Comparison of ENCODE assay signal across 10 mouse cellular contexts in genomic region chr11:79116665-79117064, GRCm38 (mm10). TPM values are rescaled to one million over a fixed set of nuclear protein-coding genes. Genes with fewer than 3 reads are reported as not detected.
DNase-seq lines count a peak whose midpoint lies in the region; ATAC-seq and TF ChIP-seq lines count a peak whose summit lies in the region.
"Had no signal": no experiment of that assay in that cellular context is flagged by ENCODE, and none has a peak within 500 bp of the region (broad histone marks: within the 10 kb centered on the region; RNA-seq: fewer than 3 reads in every experiment).

No protein-coding gene starts in this region.

- peak; percentile 41 for DNase-seq in neural tube, embryonic 11.5 days (ENCODE audit: low spot score)
- no peak for DNase-seq in neural tube, embryonic 10.5 days (ENCODE audit: extremely low spot score, low spot score)
- peak; percentile 77 for DNase-seq in left cerebral cortex, postnatal 4 days
- DNase-seq in urinary bladder, postnatal 25 days (ENCODE audit: low spot score) = no peak
- DNase-seq in stomach, postnatal 0 days (ENCODE audit: low spot score) = no peak
- no peak for DNase-seq in lung, postnatal 36 days
- DNase-seq in ovary, adult 18-20 months (ENCODE audit: low spot score) = no peak
- DNase-seq: kidney, adult 9 months had no signal

- no peak for TF ChIP-seq CTCF in stomach, postnatal 0 days (IDR thresholded peaks at IDR 0.05; ENCODE audit: low read depth)

- no peaks in the 10 kb centered on the region for H3K27me3 ChIP-seq in neural tube, embryonic 11.5 days (ENCODE audit: control insufficient read depth, insufficient read depth, low read length)
- H3K27me3 ChIP-seq in forebrain, embryonic 13.5 days = no peaks in the 10 kb centered on the region
- H3K27me3 ChIP-seq in stomach, postnatal 0 days (ENCODE audit: control insufficient read depth, insufficient read depth, low read length) = no peaks in the 10 kb centered on the region
- H3K27me3 ChIP-seq: embryonic facial prominence, embryonic 13.5 days had no signal

- WGBS in neural tube, embryonic 11.5 days = 15% methylated on average over 9 of the region's 9 CpGs
- 12% methylated on average over 9 of the region's 9 CpGs for WGBS in forebrain, embryonic 13.5 days
- WGBS in stomach, postnatal 0 days = 47% methylated on average over 9 of the region's 9 CpGs

- H3K36me3 ChIP-seq in neural tube, embryonic 11.5 days (ENCODE audit: control insufficient read depth, insufficient read depth, low read length) = no peaks in the 10 kb centered on the region
- H3K36me3 ChIP-seq in forebrain, embryonic 13.5 days (ENCODE audit: poor library complexity, severe bottlenecking) = no peaks in the 10 kb centered on the region
- H3K36me3 ChIP-seq in stomach, postnatal 0 days (ENCODE audit: control insufficient read depth, insufficient read depth, low read length) = no peaks in the 10 kb centered on the region
- H3K36me3 ChIP-seq: embryonic facial prominence, embryonic 13.5 days had no signal

- intact Hi-C loops in left cerebral cortex, postnatal 4 days (cut with DNase I) = no loop called here

- no peak overlapping the region for H3K9ac ChIP-seq in neural tube, embryonic 11.5 days (ENCODE audit: low read length)
- 0 out of 2 replicates have a peak overlapping the region, but pooled peaks have one; percentile 16 for H3K9ac ChIP-seq in forebrain, embryonic 13.5 days
- no peak overlapping the region for H3K9ac ChIP-seq in stomach, postnatal 0 days (ENCODE audit: low read length)
- H3K9ac ChIP-seq: embryonic facial prominence, embryonic 13.5 days had no signal

- no peak overlapping the region for H3K4me3 ChIP-seq in neural tube, embryonic 11.5 days (ENCODE audit: low read depth, low read length)
- H3K4me3 ChIP-seq in forebrain, embryonic 13.5 days = no peak overlapping the region
- H3K4me3 ChIP-seq in stomach, postnatal 0 days (ENCODE audit: low read depth, low read length) = no peak overlapping the region
- H3K4me3 ChIP-seq: embryonic facial prominence, embryonic 13.5 days had no signal

- H3K4me2 ChIP-seq in neural tube, embryonic 11.5 days (ENCODE audit: low read depth) = no peak overlapping the region
- H3K4me2 ChIP-seq in forebrain, embryonic 13.5 days = no peak overlapping the region
- H3K4me2 ChIP-seq in stomach, postnatal 0 days (replicated peaks; ENCODE audit: low read depth) = no peak overlapping the region
- H3K4me2 ChIP-seq: embryonic facial prominence, embryonic 13.5 days had no signal

- no peak for TF ChIP-seq EP300 in stomach, postnatal 0 days (optimal IDR thresholded peaks at IDR 0.05)

- ATAC-seq in neural tube, embryonic 11.5 days (ENCODE audit: insufficient read depth, low FRiP score, low TSS enrichment) = peak; percentile 20; the same call in 1 of the 2 replicates
- peak; percentile 69; the same call in 1 of the 2 replicates for ATAC-seq in forebrain, embryonic 13.5 days
- ATAC-seq in stomach, postnatal 0 days (ENCODE audit: low FRiP score, low TSS enrichment) = no peak

- H3K4me1 ChIP-seq in neural tube, embryonic 11.5 days (ENCODE audit: control insufficient read depth, insufficient read depth, low read length) = peaks cover 17% of the 10 kb centered on the region
- peaks cover 55% of the 10 kb centered on the region for H3K4me1 ChIP-seq in forebrain, embryonic 13.5 days
- H3K4me1 ChIP-seq in stomach, postnatal 0 days (replicated peaks; ENCODE audit: control insufficient read depth, insufficient read depth) = 0 out of 2 replicates have a peak, but pooled peaks cover 4% of the 10 kb centered on the region

- H3K9me3 ChIP-seq in neural tube, embryonic 11.5 days (ENCODE audit: control insufficient read depth, low read length) = no peaks in the 10 kb centered on the region
- H3K9me3 ChIP-seq in forebrain, embryonic 13.5 days (replicated peaks) = no peaks in the 10 kb centered on the region
- no peaks in the 10 kb centered on the region for H3K9me3 ChIP-seq in stomach, postnatal 0 days (ENCODE audit: control insufficient read depth, low read length)
- H3K9me3 ChIP-seq: embryonic facial prominence, embryonic 13.5 days had no signal

- H3K27ac ChIP-seq in neural tube, embryonic 11.5 days (ENCODE audit: low read depth, low read length) = no peak overlapping the region
- H3K27ac ChIP-seq in forebrain, embryonic 13.5 days = peak overlapping the region; percentile 69
- H3K27ac ChIP-seq in stomach, postnatal 0 days (replicated peaks) = no peak overlapping the region
- H3K27ac ChIP-seq: embryonic facial prominence, embryonic 13.5 days had no signal

RNA-seq across cellular contexts. Expression of gene Ksr1, which starts 29.5 kb away (rescaled TPM):
- 4.8 and 5.7 TPM in 2 replicates for polyA plus RNA-seq in neural tube, embryonic 11.5 days (2014; fragmentation: Nextera tagmentation; extraction: Ambion mirVana)
- polyA plus RNA-seq in forebrain, embryonic 13.5 days (2015; fragmentation: Nextera tagmentation; extraction: Ambion mirVana) = 4.0 and 4.1 TPM in 2 replicates
- 10 to 100 TPM; 49.9 to 50.6 TPM for total RNA-seq in left cerebral cortex, postnatal 4 days (2021)
- 0.67 and 0.94 TPM in 2 replicates for polyA plus RNA-seq in stomach, postnatal 0 days (2015; fragmentation: Nextera tagmentation; extraction: Ambion mirVana)

Comparison
In these comparisons a context has a peak if more than half of its experiments do, and no peak if none do; other contexts are left out.
1. DNase-seq: peak in neural tube, embryonic 11.5 days (single experiment) and left cerebral cortex, postnatal 4 days (single experiment); none in neural tube, embryonic 10.5 days (single experiment), urinary bladder, postnatal 25 days (single experiment), stomach, postnatal 0 days (single experiment), lung, postnatal 36 days (single experiment) and ovary, adult 18-20 months (single experiment).